Mouse (Mus musculus) frontal cortex, postnatal 25 days (tissue): ENCODE results near the gene Rita1.

ENCODE experiments used
- DNase-seq, 2 experiments: peaks; one replicate each; pipeline ENCODE4 v3.0.0; 2022; ENCODE audit warnings: low spot score in 2 of 2

The Rita1 gene

DNA sequence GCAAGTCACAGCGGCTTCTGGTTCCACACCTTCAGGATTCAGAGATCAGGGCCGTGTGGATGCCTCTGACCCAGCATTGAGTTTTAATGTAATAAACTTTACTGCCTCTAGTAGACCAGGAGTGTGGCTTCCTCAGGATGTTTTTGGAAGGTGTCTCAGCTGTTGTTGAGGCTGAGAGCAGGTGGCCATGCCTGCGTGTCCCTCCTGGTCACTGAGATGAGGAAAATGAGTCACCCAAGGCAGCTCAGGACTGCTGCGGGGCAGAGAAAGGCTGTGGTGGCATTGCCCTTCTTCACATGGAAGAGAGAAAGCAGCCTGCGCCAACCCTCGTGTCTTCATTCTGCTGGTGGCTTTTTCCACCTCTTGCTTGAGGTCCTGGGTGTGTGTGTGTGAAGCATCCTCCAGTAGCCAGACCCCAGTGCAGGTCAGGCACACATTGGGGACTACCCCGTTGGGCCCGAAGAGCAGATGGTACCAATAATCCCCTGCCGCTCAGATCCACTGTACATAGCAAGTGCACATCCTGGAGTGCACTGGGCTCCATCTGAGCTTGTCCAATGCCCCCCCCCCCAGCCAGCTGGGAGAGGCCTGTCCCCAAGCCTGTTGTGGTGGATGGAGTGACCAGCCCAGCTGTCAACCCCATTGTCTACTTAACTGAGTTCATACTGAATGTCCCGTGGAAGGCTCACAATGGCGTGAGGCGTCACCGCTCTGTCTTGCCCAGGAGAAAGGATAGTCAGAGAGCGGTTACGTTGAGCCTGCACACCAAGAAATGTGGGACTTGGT lies 15.3 kb upstream of the Rita1 start:
- DNase-seq: no peak

GRCm38 (mm10) chr5:120626399-120626798 lies 14.0 kb upstream of the Rita1 start:
- DNase-seq: no peak

DNA sequence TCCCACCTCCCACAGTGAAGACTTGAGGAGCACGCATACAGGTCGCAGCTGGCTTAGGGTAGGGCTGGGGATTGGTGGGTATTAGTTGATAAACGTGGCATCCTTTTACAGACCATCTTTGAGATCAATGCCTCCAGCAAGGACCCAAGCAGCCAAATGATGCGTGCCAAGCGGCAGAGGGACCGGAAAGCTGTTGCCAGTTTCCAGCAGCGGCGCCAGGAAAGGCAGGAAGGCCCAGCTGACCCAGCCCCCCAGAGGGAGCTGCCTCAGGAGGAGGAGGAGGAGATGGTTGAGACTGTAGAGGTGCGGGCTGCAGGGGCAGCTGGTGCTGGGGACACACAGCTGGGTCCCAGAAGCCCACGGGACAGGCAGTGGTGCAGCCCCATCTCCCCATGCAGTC lies 12.0 kb upstream of the Rita1 start:
- DNase-seq: no peak

GRCm38 (mm10) chr5:120622198-120622851 lies 9.9 kb upstream of the Rita1 start:
- DNase-seq: no peak

GRCm38 (mm10) chr5:120621846-120622197 lies 9.4 kb upstream of the Rita1 start:
- DNase-seq: no peak

- DNase-seq: peak in 1 of 2 experiments; percentile 18
Measured at GRCm38 (mm10) chr5:120621078-120621765, 8.8 kb upstream of the Rita1 start.

DNA sequence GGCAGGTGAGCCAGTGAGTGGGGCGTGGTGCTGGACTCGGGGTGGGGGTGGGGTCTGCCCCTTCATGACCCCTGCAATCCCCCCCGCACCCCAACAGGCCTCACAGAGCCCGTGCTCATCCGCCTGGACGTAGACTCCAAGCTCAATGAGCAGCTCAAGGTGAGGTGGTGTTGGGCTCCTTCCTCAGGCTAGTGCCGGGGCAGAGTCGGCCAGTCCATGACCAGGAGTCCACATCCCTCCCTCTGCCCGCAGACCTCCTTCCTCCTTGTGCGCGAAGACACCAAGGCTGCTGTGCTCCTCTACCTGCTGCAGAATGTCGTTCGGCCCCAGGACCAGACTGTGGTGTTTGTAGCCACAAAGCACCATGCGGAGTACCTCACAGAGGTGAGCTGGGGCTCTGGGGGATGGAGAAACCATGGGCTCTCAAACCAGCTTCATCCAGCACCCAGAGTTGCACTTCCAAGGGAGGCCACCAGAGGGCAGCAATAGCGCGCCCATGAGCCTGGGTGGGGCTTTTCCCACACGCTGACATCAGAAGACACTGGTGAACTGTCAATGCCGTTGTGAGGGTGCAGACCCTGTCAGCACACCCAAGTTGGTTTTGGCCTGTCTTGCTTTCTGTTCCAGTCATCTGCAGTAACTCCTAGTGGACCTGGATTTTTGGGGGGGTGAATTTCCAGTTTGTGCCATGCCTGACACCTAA lies 8.1 kb upstream of the Rita1 start:
- peak; percentile 85 to 87 for DNase-seq

GRCm38 (mm10) chr5:120619201-120619600 lies 6.8 kb upstream of the Rita1 start:
- DNase-seq: peak; percentile 62 to 65

GRCm38 (mm10) chr5:120618778-120619177 lies 6.4 kb upstream of the Rita1 start:
- no peak for DNase-seq

GRCm38 (mm10) chr5:120615903-120616302 lies 3.5 kb upstream of the Rita1 start:
- DNase-seq: no peak

DNA sequence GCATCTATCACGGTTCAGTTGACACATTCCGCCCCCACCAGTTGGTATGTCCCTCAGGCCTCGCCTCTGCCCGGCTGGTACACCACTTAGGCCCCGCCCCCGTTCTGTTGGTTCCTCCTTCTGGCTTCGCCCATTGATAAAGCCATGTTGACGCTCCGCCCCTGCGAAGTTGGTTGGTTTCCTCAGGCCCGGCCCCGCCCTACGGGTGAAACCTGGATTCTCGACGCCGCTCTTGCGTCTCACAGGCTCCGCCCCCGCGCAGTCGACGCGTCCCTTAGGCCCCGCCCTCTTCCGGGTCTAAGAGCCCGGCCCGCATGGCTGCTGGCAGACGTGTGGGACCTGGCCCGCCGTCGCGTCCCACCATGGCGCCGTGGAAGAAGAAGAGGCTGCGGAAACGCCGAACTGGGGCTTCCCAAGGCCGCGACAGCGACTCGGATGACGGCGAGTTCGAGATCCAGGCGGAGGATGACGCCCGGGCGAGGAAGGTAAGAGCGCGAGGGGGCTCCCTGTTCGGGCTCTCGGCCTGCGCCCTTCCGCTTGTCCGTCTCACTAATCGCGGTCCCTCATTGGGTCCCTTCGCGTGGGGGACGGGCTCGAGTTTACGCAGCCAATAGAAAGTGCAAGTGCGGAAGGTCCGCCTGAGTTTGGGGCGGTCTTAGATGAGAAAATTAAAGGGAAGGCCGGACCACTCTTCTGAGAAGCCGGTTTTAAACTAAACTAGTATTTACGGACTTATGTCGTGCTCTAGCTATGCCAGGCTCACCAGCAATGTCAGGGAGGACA lies 624 bp upstream of the Rita1 start:
- DNase-seq: peak; percentile 99

GRCm38 (mm10) chr5:120611416-120611815 lies 973 bp downstream of the Rita1 start:
- DNase-seq: no peak

DNA sequence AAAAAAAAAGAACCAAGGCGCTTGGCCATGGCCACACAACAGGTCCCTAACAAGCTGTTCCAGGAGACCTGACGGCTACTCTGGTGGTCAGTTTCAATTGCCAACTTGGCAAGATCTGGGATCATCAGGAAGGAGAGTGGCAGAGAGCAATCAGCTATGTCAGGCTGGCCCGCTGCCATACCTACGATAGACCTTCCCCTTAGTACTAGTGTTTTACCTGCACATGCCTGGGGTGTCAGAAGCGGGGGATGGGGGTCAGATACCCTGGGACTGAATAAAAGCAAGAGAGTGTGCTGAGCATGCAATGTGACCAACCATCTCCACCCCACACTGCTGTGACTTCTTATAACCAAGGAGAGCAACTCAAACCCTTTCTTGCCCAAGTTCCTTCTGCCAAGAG lies 1.5 kb downstream of the Rita1 start:
- no peak for DNase-seq

GRCm38 (mm10) chr5:120609246-120609775 lies 3.1 kb downstream of the Rita1 start:
- no peak for DNase-seq

DNA sequence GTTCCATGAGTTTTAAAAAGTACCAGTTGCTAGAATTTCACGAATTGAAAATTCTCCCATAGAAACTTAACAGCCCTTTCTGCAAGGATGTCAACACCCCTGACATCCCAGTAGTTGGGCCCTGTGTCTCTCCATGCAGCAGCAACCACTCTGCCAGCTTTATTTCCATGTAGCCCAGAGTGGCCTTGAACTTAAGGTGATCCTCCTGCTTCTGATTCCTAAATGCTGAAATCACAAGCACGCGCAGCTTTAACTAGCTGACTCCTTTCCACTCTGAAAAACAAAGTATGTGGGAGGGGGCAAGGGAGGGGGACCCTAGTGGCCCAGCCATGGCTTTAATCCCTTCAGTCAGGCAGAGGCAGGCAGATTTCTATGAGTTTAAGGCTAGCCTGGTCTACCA lies 5.1 kb downstream of the Rita1 start:
- no peak for DNase-seq

DNA sequence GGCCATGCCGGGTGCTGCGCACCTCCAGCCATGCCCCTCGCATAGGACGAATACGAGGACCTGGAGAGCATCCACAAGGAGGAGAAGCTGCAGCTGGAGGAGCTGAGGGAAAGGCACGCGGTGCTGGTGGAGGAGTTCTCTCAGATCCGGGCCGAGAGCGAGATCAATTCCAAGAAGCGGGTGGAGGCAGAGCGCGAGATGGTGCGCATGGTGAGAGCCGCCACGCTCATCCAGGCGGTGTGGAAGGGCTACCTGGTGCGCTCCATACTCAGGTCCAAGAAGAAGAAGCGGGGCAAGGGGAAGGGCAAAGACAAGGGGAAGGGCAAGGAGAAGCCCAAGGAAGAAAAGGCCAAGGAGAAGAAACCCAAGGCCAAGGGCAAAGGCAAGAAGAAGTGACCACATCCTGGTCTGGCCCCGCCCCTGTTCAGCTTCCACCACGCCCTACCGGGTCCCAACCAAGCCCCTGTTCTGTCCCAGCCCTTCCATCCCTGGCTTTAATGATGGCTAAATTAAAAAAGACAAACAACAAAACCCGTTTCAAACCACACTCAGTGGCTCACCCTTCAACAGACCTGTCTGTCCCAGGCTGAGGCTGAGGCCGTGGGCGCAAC lies 5.7 kb downstream of the Rita1 start:
- DNase-seq: no peak

DNA sequence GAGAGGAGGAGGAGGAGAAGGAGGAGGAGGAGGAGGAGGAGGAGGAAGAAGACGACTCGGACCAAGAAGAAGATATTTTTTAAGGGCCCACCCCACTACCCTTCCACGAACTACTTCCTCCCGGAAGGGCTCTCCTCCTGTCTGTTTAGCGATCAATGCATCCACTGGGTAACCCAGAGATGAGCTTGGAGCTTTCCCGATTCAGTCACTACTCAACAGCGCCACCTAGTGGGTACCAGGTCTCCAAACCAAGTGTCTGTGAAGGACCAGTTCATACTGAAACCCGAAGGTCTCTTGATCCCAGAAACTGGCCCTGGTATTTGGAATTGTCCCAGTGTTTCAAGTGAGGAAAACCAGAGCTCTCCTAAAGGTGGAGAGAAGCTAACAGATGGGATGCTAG lies 6.7 kb downstream of the Rita1 start:
- DNase-seq: peak; percentile 76 to 83

GRCm38 (mm10) chr5:120605241-120605661 lies 7.1 kb downstream of the Rita1 start:
- DNase-seq: no peak

DNA sequence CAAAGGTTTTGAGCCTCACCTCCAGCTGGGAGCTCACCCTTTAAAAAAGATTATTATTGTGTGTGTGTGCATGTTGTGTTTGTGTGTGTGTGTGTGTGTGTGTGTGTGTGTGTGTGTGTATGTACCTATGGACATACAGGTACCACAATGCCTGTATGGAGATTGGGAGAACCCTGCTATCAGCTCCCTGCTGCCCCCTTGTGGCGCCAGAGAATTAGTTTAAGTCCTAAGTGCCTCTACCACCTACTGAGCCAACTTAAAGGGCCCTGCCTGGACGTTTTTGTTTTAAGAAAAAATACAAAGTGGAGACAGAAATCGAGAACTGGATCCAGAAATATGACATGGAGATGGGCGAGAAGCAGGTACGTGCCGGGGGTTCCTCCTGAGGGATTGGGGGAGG lies 7.5 kb downstream of the Rita1 start:
- DNase-seq: peak; percentile 70 to 75

- DNase-seq: no peak
Measured at GRCm38 (mm10) chr5:120603515-120603914, 8.9 kb downstream of the Rita1 start.

GRCm38 (mm10) chr5:120602210-120602609 lies 10.2 kb downstream of the Rita1 start:
- DNase-seq: no peak
